Mouse (Mus musculus) liver, adult 2 months (tissue): ENCODE measurements at regions not wholly inside any gene's neighbourhood (a gene's known extent, or its start where the extent isn't known, plus 50 kb on each side); places are given as distances from the start of the nearest gene placed in this dataset.

Experiments used
- CTCF ChIP-seq: fragments of 200-500 bp; IDR thresholded peaks from 2 replicates; pipeline ENCODE4 v1.5.1; 2011; ENCODE audit warnings: low read depth, low read length, control low read depth
- POLR2A ChIP-seq: fragments of 200-500 bp; IDR thresholded peaks from 2 replicates; pipeline ENCODE4 v1.6.1; 2011; ENCODE audit warnings: low read length, control low read depth; ENCODE audit not compliant: insufficient read depth; ENCODE audit errors: extremely low read depth

DNA sequence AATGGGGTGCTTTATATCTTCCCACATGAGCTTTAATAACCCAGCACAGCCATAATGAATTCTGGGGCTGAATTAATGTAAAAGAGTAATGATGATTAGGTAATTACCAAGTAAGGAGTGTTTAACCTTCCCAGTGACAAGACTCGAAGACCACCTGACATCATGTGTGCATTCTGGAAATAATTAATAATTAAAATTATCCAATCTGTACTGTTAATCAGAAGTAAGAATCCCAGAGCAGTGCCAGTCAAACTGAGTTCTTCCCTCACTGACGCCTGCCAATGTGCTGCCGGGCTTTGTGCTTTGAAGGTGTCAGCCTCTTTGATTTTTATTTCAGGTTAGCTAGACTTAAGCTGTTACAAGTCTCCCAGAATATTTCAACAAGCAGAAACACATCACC, 183.0 kb upstream of the Plxna2 start:
- no peak for TF ChIP-seq CTCF
- no peak for TF ChIP-seq POLR2A
